Mouse (Mus musculus): ENCODE measurements at regions not wholly inside any gene's neighbourhood (a gene's known extent, or its start where the extent isn't known, plus 50 kb on each side); places are given as distances from the start of the nearest gene placed in this dataset.

- DNase-seq (ENCODE audit: low read depth, low spot score): no peak
Measured at GRCm38 (mm10) chr16:93417831-93418230, 186.0 kb downstream of the Setd4 start.

GRCm38 (mm10) chr16:93392024-93392675 lies 211.7 kb downstream of the Setd4 start:
- peak; percentile 25 for DNase-seq (ENCODE audit: low read depth, low spot score)

- peak; percentile 4 for DNase-seq (ENCODE audit: low read depth, low spot score)
Measured at GRCm38 (mm10) chr16:93387578-93388116, 216.2 kb downstream of the Setd4 start.

GRCm38 (mm10) chr16:93384039-93384537 lies 219.8 kb downstream of the Setd4 start:
- peak; percentile 73 for DNase-seq (ENCODE audit: low read depth, low spot score)

GRCm38 (mm10) chr16:93382945-93383344 lies 220.9 kb downstream of the Setd4 start:
- no peak for DNase-seq (ENCODE audit: low read depth, low spot score)

GRCm38 (mm10) chr16:93380717-93381671 lies 222.9 kb downstream of the Setd4 start:
- peak; percentile 11 for DNase-seq (ENCODE audit: low read depth, low spot score)

- peak; percentile 33 for DNase-seq (ENCODE audit: low read depth, low spot score)
Measured at GRCm38 (mm10) chr16:93380117-93380516, 223.7 kb downstream of the Setd4 start.

GRCm38 (mm10) chr16:93379611-93380010 lies 224.3 kb downstream of the Setd4 start:
- peak; percentile 42 for DNase-seq (ENCODE audit: low read depth, low spot score)

GRCm38 (mm10) chr16:93374669-93375068 lies 229.2 kb downstream of the Setd4 start:
- DNase-seq (ENCODE audit: low read depth, low spot score): peak; percentile 12

- peak; percentile 32 for DNase-seq (ENCODE audit: low read depth, low spot score)
Measured at GRCm38 (mm10) chr16:93369766-93370146, 234.1 kb downstream of the Setd4 start.

GRCm38 (mm10) chr16:93368824-93369765 lies 234.8 kb downstream of the Setd4 start:
- DNase-seq (ENCODE audit: low read depth, low spot score): peak; percentile 64

GRCm38 (mm10) chr16:93367995-93368394 lies 235.9 kb downstream of the Setd4 start:
- DNase-seq (ENCODE audit: low read depth, low spot score): no peak

GRCm38 (mm10) chr16:93367246-93367805 lies 236.5 kb downstream of the Setd4 start:
- DNase-seq (ENCODE audit: low read depth, low spot score): no peak

- DNase-seq (ENCODE audit: low read depth, low spot score): no peak
Measured at GRCm38 (mm10) chr16:93366383-93366941, 237.4 kb downstream of the Setd4 start.

GRCm38 (mm10) chr16:93365236-93365951 lies 238.5 kb downstream of the Setd4 start:
- no peak for DNase-seq (ENCODE audit: low read depth, low spot score)

- no peak for DNase-seq (ENCODE audit: low read depth, low spot score)
Measured at GRCm38 (mm10) chr16:93359772-93360171, 244.1 kb downstream of the Setd4 start.

GRCm38 (mm10) chr16:93358613-93359012 lies 245.2 kb downstream of the Setd4 start:
- DNase-seq (ENCODE audit: low read depth, low spot score): no peak

GRCm38 (mm10) chr16:93358166-93358565 lies 245.7 kb downstream of the Setd4 start:
- no peak for DNase-seq (ENCODE audit: low read depth, low spot score)

- no peak for DNase-seq (ENCODE audit: low read depth, low spot score)
Measured at GRCm38 (mm10) chr16:93355204-93355899, 248.5 kb downstream of the Setd4 start.

Data from brain, adult 2 months (tissue).